Mouse (Mus musculus) right cerebral cortex, postnatal 25 days (tissue): Measurements from ENCODE around the gene Stam2.

Experiments used
- DNase-seq: peaks from one replicate; pipeline ENCODE4 v3.0.0; 2022

Stam2 gene

GRCm38 (mm10) chr2:52647255-52647998 lies 94.7 kb downstream of the Stam2 start:
- DNase-seq = no peak

GRCm38 (mm10) chr2:52643657-52644056 lies 98.4 kb downstream of the Stam2 start:
- peak; percentile 49 for DNase-seq
